Mouse (Mus musculus) kidney, adult 2 months (tissue): ENCODE results near the gene Osbp. TPM values are rescaled to one million over a fixed set of nuclear protein-coding genes. Genes with fewer than 3 reads are reported as not detected.

Experiments used
- DNase-seq: peaks from one replicate; pipeline ENCODE4 v3.0.0; 2021
- H3K27ac ChIP-seq: fragments of 200-500 bp; 2 replicates; pipeline ENCODE4 v1.5.1; 2012; ENCODE audit warnings: low read depth, low read length, control low read depth, inconsistent platforms; ENCODE audit not compliant: insufficient read depth
- H3K27me3 ChIP-seq: fragments of 200-500 bp; replicated peaks from 2 replicates; pipeline ENCODE4 v1.6.1; 2012; ENCODE audit warnings: mild to moderate bottlenecking, moderate library complexity, low read length, inconsistent platforms; ENCODE audit not compliant: control insufficient read depth, insufficient read depth
- H3K36me3 ChIP-seq: fragments of 200-500 bp; 2 replicates; pipeline ENCODE4 v1.6.1; 2012; ENCODE audit warnings: mild to moderate bottlenecking, moderate library complexity, low read length, inconsistent platforms; ENCODE audit not compliant: control insufficient read depth, insufficient read depth
- H3K4me1 ChIP-seq: fragments of 200-500 bp; 2 replicates; pipeline ENCODE4 v1.6.1; 2011; ENCODE audit warnings: low read length; ENCODE audit not compliant: control insufficient read depth, insufficient read depth
- H3K4me3 ChIP-seq: fragments of 200-500 bp; 2 replicates; pipeline ENCODE4 v1.5.1; 2011; ENCODE audit warnings: mild to moderate bottlenecking, low read depth, low read length, control low read depth; ENCODE audit not compliant: insufficient read depth
- CTCF ChIP-seq: fragments of 200-500 bp; conservative IDR thresholded peaks from 2 replicates; pipeline ENCODE4 v1.5.1; 2011; ENCODE audit warnings: low read depth, mild to moderate bottlenecking, control low read depth, low read length, moderate library complexity, mixed read lengths; ENCODE audit not compliant: insufficient read depth, insufficient read length
- POLR2A ChIP-seq: fragments of 200-500 bp; IDR thresholded peaks from one replicate; pipeline ENCODE4 v1.6.1; 2011; ENCODE audit warnings: low read depth, low read length, control low read depth
- WGBS: fragments of 180-500 bp; shearing (Covaris S2); methylation state at CpG from one replicate; pipeline ENCODE4 v1.1.7; 2018; 5-methylcytosine and 5-hydroxymethylcytosine counted together
- polyA plus RNA-seq: library from polyadenylated mRNA; depleted of rRNA; stranded (reverse); fragments of >200 nt; gene quantifications from 2 replicates; pipeline ENCODE4 v1.2.3, GENCODE M21; 2012; rRNA removed

Gene Osbp
- polyA plus RNA-seq, 1 experiment: 24.8 TPM

- Histone ChIP-seq H3K4me3 (no peak overlapping the region), H3K36me3 (no peaks in the 10 kb centered on the region), H3K4me1 (no peaks in the 10 kb centered on the region), H3K27me3 (no peaks in the 10 kb centered on the region; the same call in 1 of the 2 replicates), H3K27ac (no peak overlapping the region)
- WGBS: 71% methylated on average over 2 of the region's 2 CpGs
- no peak for TF ChIP-seq POLR2A
- no peak for TF ChIP-seq CTCF
- DNase-seq: no peak
Observed at GRCm38 (mm10) chr19:12026606-12027005, 60.9 kb downstream of the Osbp start.

DNA sequence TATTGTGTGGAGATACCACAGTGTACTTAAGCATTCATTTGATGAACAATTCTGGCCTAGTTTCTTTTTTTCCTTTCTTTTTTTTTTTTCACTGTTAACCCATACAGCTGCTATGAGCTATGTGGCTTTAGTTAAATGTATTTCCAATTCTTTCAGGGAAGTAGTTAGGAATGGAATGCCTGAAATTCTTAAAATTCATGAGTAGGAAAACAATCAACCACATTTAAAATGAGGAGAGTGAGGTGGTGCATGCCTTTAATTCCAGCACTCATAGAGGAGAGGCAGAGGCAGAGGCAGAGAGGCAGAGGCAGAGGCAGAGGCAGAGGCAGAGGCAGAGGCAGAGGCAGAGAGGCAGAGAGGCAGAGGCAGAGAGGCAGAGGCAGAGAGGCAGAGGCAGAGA, 72.0 kb downstream of the Osbp start:
- TF ChIP-seq POLR2A (no peak), CTCF (no peak)
- H3K4me1 ChIP-seq: no peaks in the 10 kb centered on the region

GRCm38 (mm10) chr19:12041217-12041616, 75.5 kb downstream of the Osbp start, which contains the start of gene Olfr1423:
Gene Olfr1423, minus strand, starts transcription at chr19:12041317.
- DNase-seq: no peak
- 58% methylated on average over 2 of the region's 2 CpGs for WGBS
- H3K27me3 ChIP-seq: no peaks in the 10 kb centered on the region
- H3K4me1 ChIP-seq: no peaks in the 10 kb centered on the region
- no peak within 1 kb of the TSS for H3K27ac ChIP-seq
- TF ChIP-seq CTCF: no peak
- TF ChIP-seq POLR2A: no peak
- H3K36me3 ChIP-seq: no peaks in the 10 kb centered on the region
- no peak within 1 kb of the TSS for H3K4me3 ChIP-seq

More for the DNA sequence above, 72.0 kb downstream of the Osbp start:
- Histone ChIP-seq H3K27me3 (no peaks in the 10 kb centered on the region), H3K4me3 (no peak overlapping the region), H3K27ac (no peak overlapping the region), H3K36me3 (no peaks in the 10 kb centered on the region)
- no peak for DNase-seq

DNA sequence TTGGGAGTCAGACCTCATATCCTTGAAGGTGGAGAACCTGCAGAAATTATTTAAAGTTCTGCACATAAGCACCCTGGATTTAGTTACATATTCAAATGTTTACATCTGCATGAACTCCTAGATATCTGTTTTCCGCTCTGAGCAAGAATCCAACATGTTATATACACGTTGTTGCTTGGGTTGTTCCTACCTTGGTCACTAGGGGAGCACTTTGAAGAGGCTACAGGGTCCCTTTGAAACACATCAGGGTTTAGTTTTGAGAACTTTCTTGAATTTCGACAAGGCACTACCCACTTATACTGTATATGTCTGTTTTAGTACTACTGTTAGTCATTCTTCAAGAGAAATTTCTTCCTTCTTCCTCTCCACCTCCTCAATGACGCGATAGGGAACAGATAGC, 77.4 kb downstream of the Osbp start:
- H3K27me3 ChIP-seq: no peaks in the 10 kb centered on the region
- WGBS: 93% methylated on average over 5 of the region's 5 CpGs
- H3K4me3 ChIP-seq: no peak overlapping the region
- H3K27ac ChIP-seq: no peak overlapping the region
- H3K4me1 ChIP-seq: no peaks in the 10 kb centered on the region
- H3K36me3 ChIP-seq: no peaks in the 10 kb centered on the region
- no peak for DNase-seq
- TF ChIP-seq CTCF (no peak), POLR2A (no peak)

Other genes starting within 250 kb of the Osbp start
- not detected in 2 replicates for gene Gif, start 218.4 kb upstream of the Osbp start, polyA plus RNA-seq
- gene Mrpl16, start 195.6 kb upstream of the Osbp start, polyA plus RNA-seq: 28.9 and 42.4 TPM in 2 replicates
- 23.0 and 23.9 TPM in 2 replicates for gene Stx3, start 146.5 kb upstream of the Osbp start, polyA plus RNA-seq
- gene Olfr1417, start 126.7 kb upstream of the Osbp start, polyA plus RNA-seq: not detected in 2 replicates
- not detected in 2 replicates for gene Olfr1418, start 104.9 kb upstream of the Osbp start, polyA plus RNA-seq
- gene Olfr1419, start 90.8 kb upstream of the Osbp start, polyA plus RNA-seq: 0.05 TPM in 1 of 2 replicates, not detected in the other
- gene Olfr1420, start 79.4 kb upstream of the Osbp start, polyA plus RNA-seq: not detected in 2 replicates
- 13.9 and 17.6 TPM in 2 replicates for gene Patl1, start 53.5 kb upstream of the Osbp start, polyA plus RNA-seq
- gene Olfr1423, start 75.4 kb downstream of the Osbp start, polyA plus RNA-seq: not detected in 2 replicates
- not detected in 2 replicates for gene Olfr1424, start 96.7 kb downstream of the Osbp start, polyA plus RNA-seq
- gene Olfr1425, start 111.8 kb downstream of the Osbp start, polyA plus RNA-seq: not detected in 2 replicates
- not detected in 2 replicates for gene Olfr1426, start 126.1 kb downstream of the Osbp start, polyA plus RNA-seq
- gene Olfr1427, start 137.4 kb downstream of the Osbp start, polyA plus RNA-seq: not detected in 2 replicates
- not detected in 2 replicates for gene Olfr1428, start 150.0 kb downstream of the Osbp start, polyA plus RNA-seq
- not detected in 2 replicates for gene Olfr76, start 157.3 kb downstream of the Osbp start, polyA plus RNA-seq
- gene Olfr1555-ps1, start 204.2 kb downstream of the Osbp start, polyA plus RNA-seq: not detected in 2 replicates
- gene Olfr1431, start 234.7 kb downstream of the Osbp start, polyA plus RNA-seq: not detected in 2 replicates